Comparison of ENCODE assay signal across 19 mouse cellular contexts in genomic region chr9:114888856-114889407, GRCm38 (mm10). TPM values are rescaled to one million over a fixed set of nuclear protein-coding genes. Genes with fewer than 3 reads are reported as not detected.
DNase-seq lines count a peak whose midpoint lies in the region; ATAC-seq and TF ChIP-seq lines count a peak whose summit lies in the region.
"Had no signal": no experiment of that assay in that cellular context is flagged by ENCODE, and none has a peak within 500 bp of the region (broad histone marks: within the 10 kb centered on the region; RNA-seq: fewer than 3 reads in every experiment).

No protein-coding gene starts in this region.

- 66% methylated on average over 5 of the region's 5 CpGs for WGBS in liver, embryonic 14.5 days (ENCODE audit: insufficient replicate concordance)
- WGBS in stomach, postnatal 0 days = 83% methylated on average over 5 of the region's 5 CpGs

- H3K27me3 ChIP-seq in liver, embryonic 14.5 days (ENCODE audit: control insufficient read depth, insufficient read depth, low read length) = no peaks in the 10 kb centered on the region
- no peaks in the 10 kb centered on the region for H3K27me3 ChIP-seq in stomach, postnatal 0 days (ENCODE audit: control insufficient read depth, insufficient read depth, low read length)
- H3K27me3 ChIP-seq: embryonic facial prominence, embryonic 12.5 days; hindbrain, embryonic 15.5 days had no signal

- H3K4me1 ChIP-seq in liver, embryonic 14.5 days (replicated peaks; ENCODE audit: control insufficient read depth in 2 of 2, insufficient read depth in 2 of 2, low read length in 1 of 2) = no peaks in the 10 kb centered on the region
- no peaks in the 10 kb centered on the region for H3K4me1 ChIP-seq in stomach, postnatal 0 days (replicated peaks; ENCODE audit: control insufficient read depth, insufficient read depth)
- H3K4me1 ChIP-seq: embryonic facial prominence, embryonic 12.5 days; limb, embryonic 10.5 days; megakaryocyte, embryonic 14.5 days had no signal

- no peaks in the 10 kb centered on the region for H3K9me3 ChIP-seq in liver, embryonic 14.5 days (ENCODE audit: control insufficient read depth, low read length)
- H3K9me3 ChIP-seq in stomach, postnatal 0 days (ENCODE audit: control insufficient read depth, low read length) = no peaks in the 10 kb centered on the region
- H3K9me3 ChIP-seq: embryonic facial prominence, embryonic 12.5 days; forebrain, embryonic 10.5 days; hindbrain, embryonic 15.5 days; limb, embryonic 10.5 days had no signal

- ATAC-seq in liver, embryonic 14.5 days (ENCODE audit: insufficient read depth) = no peak
- ATAC-seq in stomach, postnatal 0 days (ENCODE audit: low FRiP score, low TSS enrichment) = no peak

- H3K4me2 ChIP-seq in liver, embryonic 14.5 days (ENCODE audit: low read depth) = no peak overlapping the region
- H3K4me2 ChIP-seq in stomach, postnatal 0 days (replicated peaks; ENCODE audit: low read depth) = no peak overlapping the region
- H3K4me2 ChIP-seq: embryonic facial prominence, embryonic 12.5 days; hindbrain, embryonic 15.5 days had no signal

- H3K36me3 ChIP-seq in liver, embryonic 14.5 days (replicated peaks; ENCODE audit: control insufficient read depth, insufficient read depth, low read depth) = no peaks in the 10 kb centered on the region
- no peaks in the 10 kb centered on the region for H3K36me3 ChIP-seq in stomach, postnatal 0 days (ENCODE audit: control insufficient read depth, insufficient read depth, low read length)
- H3K36me3 ChIP-seq: embryonic facial prominence, embryonic 12.5 days; forebrain, embryonic 10.5 days; hindbrain, embryonic 15.5 days; limb, embryonic 10.5 days had no signal

- no peak overlapping the region for H3K9ac ChIP-seq in liver, embryonic 14.5 days (replicated peaks)
- H3K9ac ChIP-seq in stomach, postnatal 0 days (ENCODE audit: low read length) = no peak overlapping the region
- H3K9ac ChIP-seq: embryonic facial prominence, embryonic 12.5 days; hindbrain, embryonic 15.5 days had no signal

- no peak for DNase-seq in gastrocnemius, adult 2 months
- no peak for DNase-seq in gastrocnemius, postnatal 10 days
- DNase-seq in liver, embryonic 14.5 days (ENCODE audit: low read depth in 3 of 3, low spot score in 3 of 3) = no peak
- DNase-seq in liver (no peak), R1 (ENCODE audit: low read depth, low spot score) (peak; percentile 72)
- DNase-seq in stomach, postnatal 0 days (ENCODE audit: low spot score) = no peak
- DNase-seq in urinary bladder, postnatal 25 days (ENCODE audit: low spot score) = no peak
- no peak for DNase-seq in cerebellum, postnatal 4 days (ENCODE audit: low spot score in 2 of 2)
- DNase-seq: adrenal gland, postnatal 14 days; cerebellum, postnatal 10 days; heart, adult 11 months; kidney, postnatal 10 days; lung, adult 18-20 months; right cerebral cortex, adult 18-20 months had no signal

- no peak overlapping the region for H3K4me3 ChIP-seq in gastrocnemius, adult 2 months
- H3K4me3 ChIP-seq in liver, embryonic 14.5 days (ENCODE audit: insufficient read depth in 1 of 2, low read depth in 2 of 2, low read length in 2 of 2) = no peak overlapping the region
- no peak overlapping the region for H3K4me3 ChIP-seq in stomach, postnatal 0 days (ENCODE audit: low read depth, low read length)
- H3K4me3 ChIP-seq: embryonic facial prominence, embryonic 12.5 days; forebrain, embryonic 10.5 days; hindbrain, embryonic 15.5 days; limb, embryonic 10.5 days; megakaryocyte, embryonic 14.5 days had no signal

- no peak overlapping the region for H3K27ac ChIP-seq in gastrocnemius, adult 2 months
- H3K27ac ChIP-seq in liver, embryonic 14.5 days = no peak overlapping the region
- no peak overlapping the region for H3K27ac ChIP-seq in stomach, postnatal 0 days (replicated peaks)
- H3K27ac ChIP-seq: embryonic facial prominence, embryonic 12.5 days; forebrain, embryonic 10.5 days; hindbrain, embryonic 15.5 days; limb, embryonic 10.5 days had no signal

- no peak for TF ChIP-seq EP300 in liver, embryonic 14.5 days (IDR thresholded peaks at IDR 0.05; ENCODE audit: low read depth)
- TF ChIP-seq EP300 in stomach, postnatal 0 days (optimal IDR thresholded peaks at IDR 0.05) = no peak

- intact Hi-C loops in gastrocnemius, adult 2 months (cut with DNase I) = no loop called here

- peak; percentile 36 for TF ChIP-seq CTCF in gastrocnemius, adult 2 months (IDR thresholded peaks at IDR 0.05)
- TF ChIP-seq CTCF in liver, embryonic 14.5 days (IDR thresholded peaks at IDR 0.05; ENCODE audit: low read depth) = peak; percentile 28
- TF ChIP-seq CTCF in stomach, postnatal 0 days (IDR thresholded peaks at IDR 0.05; ENCODE audit: low read depth) = peak; percentile 41

RNA-seq across cellular contexts. Expression of gene Gpd1l, which starts 44.9 kb away (rescaled TPM):
- total RNA-seq in gastrocnemius, adult 2 months (2021) = 10 to 100 TPM; 16.4 to 22.3 TPM
- total RNA-seq in gastrocnemius, postnatal 10 days (2021) = 10 to 100 TPM; 21.9 to 22.2 TPM
- 3.9 and 4.6 TPM in 2 replicates for polyA plus RNA-seq in liver, embryonic 14.5 days (2012; rRNA removed)
- polyA plus RNA-seq in liver, embryonic 14.5 days (2014; fragmentation: Nextera tagmentation; extraction: Ambion mirVana) = 3.4 and 3.7 TPM in 2 replicates
- 17.3 and 19.2 TPM in 2 replicates for polyA plus RNA-seq in stomach, postnatal 0 days (2015; fragmentation: Nextera tagmentation; extraction: Ambion mirVana)

RNA-seq across cellular contexts. Expression of gene Cmtm8, which starts 45.0 kb away (rescaled TPM):
- 1 to 10 TPM; 2.0 to 2.1 TPM for total RNA-seq in gastrocnemius, adult 2 months (2021)
- 1 to 10 TPM; 3.1 to 4.3 TPM for total RNA-seq in gastrocnemius, postnatal 10 days (2021)
- polyA plus RNA-seq in liver, embryonic 14.5 days (2012; rRNA removed) = 16.2 and 21.9 TPM in 2 replicates
- polyA plus RNA-seq in liver, embryonic 14.5 days (2014; fragmentation: Nextera tagmentation; extraction: Ambion mirVana) = 24.2 and 26.2 TPM in 2 replicates
- 66.5 and 68.0 TPM in 2 replicates for polyA plus RNA-seq in stomach, postnatal 0 days (2015; fragmentation: Nextera tagmentation; extraction: Ambion mirVana)
